Mouse (Mus musculus) midbrain, embryonic 14.5 days (tissue): ENCODE results near the gene Tmem217. TPM values are rescaled to one million over a fixed set of nuclear protein-coding genes. Genes with fewer than 3 reads are reported as not detected.

Source experiments
- ATAC-seq: fragments of 200-750 bp; cut with Nextera tagmentation; 2 replicates; pipeline ENCODE4 v1.8.0; 2017; ENCODE audit warnings: moderate number of reproducible peaks, moderate library complexity; ENCODE audit not compliant: low FRiP score, low TSS enrichment
- DNase-seq: peaks from one replicate; pipeline ENCODE4 v3.0.0-alpha.2; 2015
- H3K27ac ChIP-seq: fragments of 300-500 bp; sonication (generic); replicated peaks from 2 replicates; pipeline ENCODE4 v1.5.1; 2014; ENCODE audit warnings: mild to moderate bottlenecking, low read depth, low read length, moderate library complexity
- H3K27me3 ChIP-seq: fragments of 300-500 bp; sonication (generic); 2 replicates; pipeline ENCODE4 v1.6.1; 2014; ENCODE audit warnings: low read length, control low read depth, mixed read lengths; ENCODE audit not compliant: control insufficient read depth, insufficient read depth
- H3K36me3 ChIP-seq: fragments of 300-500 bp; sonication (generic); 2 replicates; pipeline ENCODE4 v1.6.1; 2014; ENCODE audit warnings: low read length, control low read depth; ENCODE audit not compliant: control insufficient read depth, insufficient read depth
- H3K4me1 ChIP-seq: fragments of 300-500 bp; sonication (generic); 2 replicates; pipeline ENCODE4 v1.6.1; 2014; ENCODE audit warnings: mild to moderate bottlenecking, antibody characterized with exemption, low read length, control low read depth; ENCODE audit not compliant: control insufficient read depth, insufficient read depth
- H3K4me2 ChIP-seq: fragments of 300-500 bp; sonication (generic); 2 replicates; pipeline ENCODE4 v1.6.1; 2014; ENCODE audit warnings: mild to moderate bottlenecking, low read length, moderate library complexity
- H3K4me3 ChIP-seq: fragments of 300-500 bp; sonication (generic); replicated peaks from 2 replicates; pipeline ENCODE4 v1.5.1; 2014; ENCODE audit warnings: low read depth, low read length
- H3K9ac ChIP-seq: fragments of 300-500 bp; sonication (generic); replicated peaks from 2 replicates; pipeline ENCODE4 v1.6.1; 2014; ENCODE audit warnings: mild to moderate bottlenecking, low read length, moderate library complexity
- H3K9me3 ChIP-seq: fragments of 300-500 bp; sonication (generic); 2 replicates; pipeline ENCODE4 v1.6.1; 2016; ENCODE audit warnings: low read length, control low read depth, mixed read lengths; ENCODE audit not compliant: control insufficient read depth
- WGBS: fragments of 180-500 bp; shearing (Covaris S2); extraction: QIAGEN DNeasy Blood & Tissue Kit; methylation state at CpG from one replicate; pipeline ENCODE4 v1.1.7; 2014; 5-methylcytosine and 5-hydroxymethylcytosine counted together
- microRNA-seq: library from miRNA; unstranded; fragments of <30 nt; microRNA quantifications from one replicate; pipeline ENCODE4, GENCODE M21; 2016
- polyA plus RNA-seq: library from polyadenylated mRNA; unstranded; fragments of >200 nt; fragmentation: Nextera tagmentation; extraction: Ambion mirVana; gene quantifications from 2 replicates; pipeline ENCODE4 v1.2.1, GENCODE M21; 2014

Gene Tmem217
- polyA plus RNA-seq, 1 experiment from 2014 or later: 0.49 TPM

DNA sequence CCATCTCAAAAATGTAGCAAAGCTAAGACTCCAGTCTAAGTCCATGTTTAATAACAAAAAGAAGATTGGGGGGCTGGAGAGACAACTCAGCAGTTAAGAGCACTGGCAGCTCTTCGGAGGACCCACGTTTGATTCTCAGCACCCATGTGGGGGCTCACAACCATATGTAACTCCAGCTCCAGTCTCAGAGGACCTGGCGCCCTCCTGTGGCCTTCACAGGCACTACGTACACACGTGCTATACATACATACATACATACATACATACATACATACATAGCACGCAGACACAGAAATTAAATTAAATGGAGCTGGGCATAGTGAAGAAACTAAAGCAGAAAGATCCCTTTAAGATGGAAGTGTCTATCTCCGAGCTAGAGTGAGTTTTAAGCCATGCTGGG, 69.6 kb downstream of the Tmem217 start:
- H3K9ac ChIP-seq: no peak overlapping the region
- H3K27me3 ChIP-seq: no peaks in the 10 kb centered on the region
- WGBS: 95% methylated on average over 7 of the region's 7 CpGs
- no peak overlapping the region for H3K27ac ChIP-seq
- no peak for DNase-seq
- H3K4me1 ChIP-seq: no peaks in the 10 kb centered on the region
- H3K4me2 ChIP-seq: no peak overlapping the region
- no peak for ATAC-seq
- H3K4me3 ChIP-seq: no peak overlapping the region
- H3K9me3 ChIP-seq: no peaks in the 10 kb centered on the region
- no peaks in the 10 kb centered on the region for H3K36me3 ChIP-seq

DNA sequence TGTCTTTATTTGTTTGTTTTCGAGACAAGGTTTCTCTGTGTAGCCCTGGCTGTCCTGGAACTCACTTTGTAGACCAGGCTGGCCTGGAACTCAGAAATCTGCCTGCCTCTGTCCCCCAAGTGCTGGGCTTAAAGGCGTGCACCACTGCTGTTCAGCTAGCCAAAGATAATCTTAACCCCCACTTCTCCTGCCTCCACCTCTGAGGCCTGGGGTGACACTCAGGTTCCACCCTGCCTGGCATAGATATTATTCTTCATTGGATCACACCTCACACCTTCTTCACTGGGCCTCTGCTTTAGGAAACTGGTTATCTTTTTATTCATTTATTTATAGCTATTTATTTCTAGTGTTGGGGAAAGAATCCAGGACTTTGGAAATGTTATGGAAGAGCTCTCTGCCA, 71.9 kb downstream of the Tmem217 start:
- WGBS: 88% methylated on average over 2 of the region's 2 CpGs
- ATAC-seq: no peak
- H3K9ac ChIP-seq: no peak overlapping the region

DNA sequence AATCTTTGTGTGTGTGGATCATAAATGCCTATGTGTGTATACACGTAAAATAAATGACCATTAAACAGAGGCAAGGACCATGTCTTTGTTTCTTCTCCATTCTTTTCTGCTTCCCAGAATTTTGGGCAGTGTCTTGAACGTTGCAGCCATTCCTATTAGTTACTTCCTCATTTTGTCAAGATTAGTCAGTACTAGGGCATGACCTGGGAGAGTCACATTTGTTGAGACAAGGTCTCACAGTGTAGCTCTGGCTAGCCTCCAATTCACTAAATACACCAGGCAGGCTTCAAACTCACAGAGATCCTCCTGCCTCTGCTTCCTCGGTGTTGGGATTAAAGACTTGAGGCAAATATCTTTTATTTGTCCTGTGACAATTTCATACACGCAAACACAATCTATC, 73.9 kb downstream of the Tmem217 start:
- DNase-seq (no peak), ATAC-seq (no peak)
- WGBS: 94% methylated on average over 4 of the region's 4 CpGs

More for the DNA sequence above, 71.9 kb downstream of the Tmem217 start:
- Histone ChIP-seq H3K4me1 (no peaks in the 10 kb centered on the region), H3K36me3 (no peaks in the 10 kb centered on the region), H3K4me3 (no peak overlapping the region), H3K9me3 (no peaks in the 10 kb centered on the region), H3K27me3 (no peaks in the 10 kb centered on the region), H3K27ac (no peak overlapping the region), H3K4me2 (no peak overlapping the region)
- DNase-seq: no peak

DNA sequence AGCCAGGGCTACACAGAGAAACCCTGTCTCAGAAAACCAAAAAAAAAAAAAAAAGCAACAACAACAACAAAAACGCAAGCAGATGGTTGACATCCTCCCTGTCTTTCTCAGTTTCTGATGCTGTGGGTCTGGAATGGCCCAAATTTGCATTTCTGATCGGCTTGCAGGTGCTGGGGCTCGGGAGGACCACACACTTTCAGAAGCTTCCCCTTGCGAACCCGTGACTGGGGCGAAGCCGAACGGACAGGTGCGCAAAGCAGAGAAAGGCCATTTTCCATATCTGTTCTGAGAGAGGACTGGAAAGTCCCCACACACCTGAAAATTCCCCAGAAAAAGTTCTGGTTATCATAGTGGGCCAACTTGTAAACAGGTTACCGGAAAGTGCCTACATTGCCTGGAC, 74.8 kb downstream of the Tmem217 start:
- Histone ChIP-seq H3K27ac (no peak overlapping the region), H3K9ac (no peak overlapping the region), H3K4me2 (no peak overlapping the region), H3K9me3 (no peaks in the 10 kb centered on the region), H3K36me3 (no peaks in the 10 kb centered on the region), H3K27me3 (no peaks in the 10 kb centered on the region), H3K4me3 (no peak overlapping the region), H3K4me1 (no peaks in the 10 kb centered on the region)
- DNase-seq (no peak), ATAC-seq (no peak)
- WGBS: 87% methylated on average over 10 of the region's 10 CpGs

More for the DNA sequence above, 73.9 kb downstream of the Tmem217 start:
- H3K36me3 ChIP-seq: no peaks in the 10 kb centered on the region
- no peaks in the 10 kb centered on the region for H3K9me3 ChIP-seq
- no peak overlapping the region for H3K4me2 ChIP-seq
- H3K27ac ChIP-seq: no peak overlapping the region
- H3K4me1 ChIP-seq: no peaks in the 10 kb centered on the region
- H3K4me3 ChIP-seq: no peak overlapping the region
- no peaks in the 10 kb centered on the region for H3K27me3 ChIP-seq
- H3K9ac ChIP-seq: no peak overlapping the region

GRCm38 (mm10) chr17:29476461-29476860, 75.7 kb downstream of the Tmem217 start:
- H3K27ac ChIP-seq: no peak overlapping the region
- no peaks in the 10 kb centered on the region for H3K4me1 ChIP-seq
- H3K27me3 ChIP-seq: no peaks in the 10 kb centered on the region
- DNase-seq: no peak
- no peak overlapping the region for H3K4me3 ChIP-seq
- H3K9ac ChIP-seq: no peak overlapping the region
- H3K9me3 ChIP-seq: no peaks in the 10 kb centered on the region
- no peak for ATAC-seq
- H3K36me3 ChIP-seq: no peaks in the 10 kb centered on the region
- H3K4me2 ChIP-seq: no peak overlapping the region
- 71% methylated on average over 4 of the region's 4 CpGs for WGBS

Small RNA genes within 50 kb of the gene (microRNA-seq; reads per million reads assigned to microRNA genes)
- gene Mir7667: not detected

Other genes starting within 250 kb of the Tmem217 start
- gene Pi16, start 234.7 kb downstream of the Tmem217 start, polyA plus RNA-seq: 1.3 and 2.8 TPM in 2 replicates
- 533 and 550 TPM in 2 replicates for gene Mtch1, start 204.5 kb downstream of the Tmem217 start, polyA plus RNA-seq
- 4.4 and 4.9 TPM in 2 replicates for gene Fgd2, start 191.5 kb downstream of the Tmem217 start, polyA plus RNA-seq
- gene Pim1, start 61.6 kb downstream of the Tmem217 start, polyA plus RNA-seq: 10.1 and 10.3 TPM in 2 replicates
- not detected in 2 replicates for gene Gm17657, start 2.7 kb downstream of the Tmem217 start, polyA plus RNA-seq
- gene Tbc1d22b, start 2.6 kb downstream of the Tmem217 start, polyA plus RNA-seq: 25.8 and 27.7 TPM in 2 replicates
- gene Rnf8, start 62.4 kb upstream of the Tmem217 start, polyA plus RNA-seq: 80.5 and 86.8 TPM in 2 replicates
- gene Gm28043, start 62.5 kb upstream of the Tmem217 start, polyA plus RNA-seq: 2.0 and 2.9 TPM in 2 replicates
- gene Cmtr1, start 108.2 kb upstream of the Tmem217 start, polyA plus RNA-seq: 103 and 136 TPM in 2 replicates
- 11.3 and 11.4 TPM in 2 replicates for gene Ccdc167, start 164.7 kb upstream of the Tmem217 start, polyA plus RNA-seq